Mouse (Mus musculus) ES-E14 (cell line): ENCODE measurements around the gene Ctdnep1. TPM values are rescaled to one million over a fixed set of nuclear protein-coding genes. Genes with fewer than 3 reads are reported as not detected.
A peak's percentile ranks its signal among the peaks of the same experiment; 100 is the strongest.

Experiments
- DNase-seq: peaks from one replicate; pipeline ENCODE4 v3.0.0-alpha.2; 2013; ENCODE audit warnings: low read depth, low spot score
- H3K27ac ChIP-seq: 2 replicates; pipeline ENCODE4 v1.5.1; 2012; ENCODE audit warnings: low read depth, mild to moderate bottlenecking, low read length, moderate library complexity, mixed read lengths; ENCODE audit not compliant: poor library complexity, insufficient read depth, severe bottlenecking
- H3K36me3 ChIP-seq: 2 replicates; pipeline ENCODE4 v1.6.1; 2012; ENCODE audit warnings: mild to moderate bottlenecking, low read length, moderate library complexity, mixed read lengths; ENCODE audit not compliant: control insufficient read depth, poor library complexity, insufficient read depth, severe bottlenecking
- H3K4me1 ChIP-seq, 2 experiments: fragments of 150-350 bp in 1 of 2; sonication (generic) in 1 of 2; 2 replicates each; pipeline ENCODE4 v1.6.1; 2012; ENCODE audit warnings: low read length in 2 of 2, mild to moderate bottlenecking in 1 of 2, mixed read lengths in 1 of 2; ENCODE audit not compliant: control insufficient read depth in 2 of 2, insufficient read depth in 2 of 2, poor library complexity in 1 of 2
- H3K4me3 ChIP-seq, 2 experiments: fragments of 150-350 bp in 1 of 2; sonication (generic) in 1 of 2; 2 replicates each; pipeline ENCODE4 v1.5.1; 2012; ENCODE audit warnings: low read length in 2 of 2, low read depth in 1 of 2, mild to moderate bottlenecking in 1 of 2, mixed read lengths in 1 of 2; ENCODE audit not compliant: insufficient read depth in 1 of 2, poor library complexity in 1 of 2, severe bottlenecking in 1 of 2
- H3K9ac ChIP-seq: 2 replicates; pipeline ENCODE4 v1.6.1; 2012; ENCODE audit warnings: low read depth, mild to moderate bottlenecking, low read length, mixed read lengths; ENCODE audit not compliant: poor library complexity, insufficient read depth, severe bottlenecking
- H3K9me3 ChIP-seq: fragments of 150-350 bp; sonication (generic); 2 replicates; pipeline ENCODE4 v1.6.1; 2012; ENCODE audit warnings: low read depth, mild to moderate bottlenecking, low read length; ENCODE audit not compliant: control insufficient read depth, insufficient read depth
- CHD2 ChIP-seq: IDR thresholded peaks from 2 replicates; pipeline ENCODE4 v1.6.1; 2014; ENCODE audit warnings: mild to moderate bottlenecking, low read depth, low read length, inconsistent platforms
- HCFC1 ChIP-seq: IDR thresholded peaks from 2 replicates; pipeline ENCODE4 v1.6.1; 2012; ENCODE audit warnings: low read length, inconsistent platforms, borderline replicate concordance; ENCODE audit not compliant: insufficient read depth
- MAFK ChIP-seq: IDR thresholded peaks from 2 replicates; pipeline ENCODE4 v1.6.1; 2014; ENCODE audit warnings: mild to moderate bottlenecking, low read depth, low read length, inconsistent platforms; ENCODE audit not compliant: insufficient read depth
- ZC3H11A ChIP-seq: IDR thresholded peaks from 2 replicates; pipeline ENCODE4 v1.6.1; 2012; ENCODE audit warnings: low read depth, mild to moderate bottlenecking, inconsistent platforms, low read length, borderline replicate concordance
- ZNF384 ChIP-seq: IDR thresholded peaks from 2 replicates; pipeline ENCODE4 v1.6.1; 2012; ENCODE audit warnings: low read depth, low read length, inconsistent platforms
- in situ Hi-C, 2 experiments: fragments of 600-800 bp; cut with MboI; formaldehyde crosslinking; loops; one replicate each; pipeline ENCODE4 v1.15.1; 2025; ENCODE audit warnings: low sequenced_read_pairs in 2 of 2, inconsistent platforms in 1 of 2; ENCODE audit not compliant: unreplicated experiment in 2 of 2
- total RNA-seq: library from RNA; depleted of rRNA; stranded (reverse); fragments of 300-350 nt; gene quantifications from 2 replicates; pipeline ENCODE4 v1.2.3, GENCODE M21; 2012

The Ctdnep1 gene
- total RNA-seq, 1 experiment, result 41.2 TPM

DNA sequence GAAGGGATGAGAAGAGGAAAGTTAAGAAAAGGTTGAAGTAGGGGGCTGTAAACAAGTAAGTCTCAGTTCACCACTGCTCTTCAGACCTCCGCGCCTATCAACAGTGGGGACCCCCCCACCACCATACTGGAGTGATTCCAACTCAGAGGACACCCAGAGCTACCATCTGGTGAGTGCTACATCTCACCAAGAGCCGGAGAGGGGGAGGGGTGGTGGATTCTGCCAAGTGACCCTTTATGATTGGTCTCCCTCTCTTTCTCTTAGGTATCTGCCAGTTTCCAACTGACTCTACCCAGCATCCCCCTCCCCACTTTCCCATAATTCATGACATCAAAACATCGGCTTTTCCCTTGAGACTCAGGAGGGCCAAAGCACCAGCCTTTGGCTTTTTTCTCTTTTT lies 40.0 kb upstream of the Ctdnep1 start:
- TF ChIP-seq ZNF384 (no peak), CHD2 (no peak), HCFC1 (no peak), MAFK (no peak), ZC3H11A (no peak)
- H3K9ac ChIP-seq, result no peak overlapping the region
- H3K9me3 ChIP-seq, result no peaks in the 10 kb centered on the region
- H3K4me3 ChIP-seq, result no peak overlapping the region
- in situ Hi-C loops, result no loop called here
- peaks cover 0 to 25% of the 10 kb centered on the region in 2 experiments; a peak in 2 of 4 replicates for H3K4me1 ChIP-seq
- H3K36me3 ChIP-seq, result no peaks in the 10 kb centered on the region; the same call in 1 of the 2 replicates
- no peak overlapping the region for H3K27ac ChIP-seq
- no peak for DNase-seq

DNA sequence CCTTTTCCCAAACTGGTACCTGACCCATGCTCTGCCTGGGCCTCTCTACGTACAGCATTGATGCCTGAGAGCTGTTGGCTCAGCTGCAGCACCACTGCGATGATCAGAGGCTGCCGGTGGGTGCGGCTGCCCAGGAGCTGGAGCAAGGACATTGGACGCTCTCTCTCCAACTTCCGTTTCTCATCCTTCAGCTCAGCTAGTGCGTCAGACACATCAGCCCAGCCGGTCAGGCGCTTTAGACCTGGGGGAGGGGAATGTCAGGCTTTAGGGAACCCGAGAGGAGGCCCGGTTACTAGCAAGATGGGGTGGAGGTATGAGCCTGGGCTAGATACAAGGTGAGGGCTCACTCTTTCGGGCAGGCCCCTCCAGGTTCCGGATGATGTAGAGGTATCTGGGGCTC lies 35.7 kb upstream of the Ctdnep1 start:
- H3K4me3 ChIP-seq, result no peak overlapping the region
- DNase-seq, result no peak
- H3K27ac ChIP-seq, result no peak overlapping the region
- no peaks in the 10 kb centered on the region; the same call in 1 of the 2 replicates for H3K36me3 ChIP-seq
- no peak for TF ChIP-seq MAFK
- TF ChIP-seq CHD2, result no peak
- TF ChIP-seq ZNF384, result no peak
- TF ChIP-seq ZC3H11A, result no peak
- TF ChIP-seq HCFC1, result no peak
- no peak overlapping the region for H3K9ac ChIP-seq
- no peaks in the 10 kb centered on the region for H3K9me3 ChIP-seq
- H3K4me1 ChIP-seq, result peaks cover 0 to 14% of the 10 kb centered on the region in 2 experiments; a peak in 1 of 4 replicates
- in situ Hi-C loops, result no loop called here

DNA sequence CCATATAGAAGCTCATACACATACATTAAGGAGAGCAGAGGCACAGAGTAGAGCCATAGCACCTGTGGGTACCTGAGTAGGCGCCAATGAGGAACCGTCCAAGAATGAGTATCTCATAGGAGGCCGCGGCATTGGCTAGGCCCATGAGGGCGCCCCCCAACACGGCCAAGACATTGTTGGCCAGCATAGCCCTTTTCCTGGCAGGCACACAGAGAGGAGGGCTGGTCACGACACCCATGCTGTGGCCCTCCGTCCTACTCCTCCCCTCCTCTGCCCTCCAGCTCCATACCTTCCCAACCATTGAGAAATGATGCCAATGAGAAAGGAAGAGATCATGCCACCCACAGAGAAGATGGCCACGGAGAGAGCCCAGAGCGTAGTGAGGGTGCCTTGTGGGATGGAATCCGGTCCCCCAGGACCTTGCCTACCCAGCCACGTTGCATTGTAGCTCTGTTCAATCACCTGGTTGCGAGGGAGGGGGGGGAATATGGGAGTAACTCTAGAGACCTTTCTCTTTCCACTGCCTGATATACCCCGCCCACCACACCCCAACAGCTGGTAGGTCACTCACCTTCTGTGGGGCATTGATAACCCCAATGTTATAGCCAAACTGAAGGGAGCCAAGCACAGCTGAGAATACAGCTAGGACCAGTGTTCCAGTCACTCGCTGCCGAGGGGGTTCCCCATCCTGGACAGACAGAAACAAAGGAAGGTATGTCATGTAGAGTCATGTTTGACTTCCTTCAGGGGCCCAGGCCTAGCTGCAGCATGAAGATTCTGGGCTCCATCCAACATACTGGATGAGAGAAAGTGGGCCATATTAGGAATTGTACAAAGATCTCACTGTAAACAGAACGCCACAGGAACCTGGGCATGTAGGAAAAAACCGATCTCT lies 34.7 kb upstream of the Ctdnep1 start:
- Histone ChIP-seq H3K36me3 (no peaks in the 10 kb centered on the region; the same call in 1 of the 2 replicates), H3K27ac (no peak overlapping the region), H3K9me3 (no peaks in the 10 kb centered on the region), H3K9ac (no peak overlapping the region), H3K4me1 (peaks cover 0 to 12% of the 10 kb centered on the region in 2 experiments; a peak in 1 of 4 replicates), H3K4me3 (no peak overlapping the region)
- in situ Hi-C loops, result no loop called here
- TF ChIP-seq CHD2 (no peak), ZC3H11A (no peak), HCFC1 (no peak), MAFK (no peak), ZNF384 (no peak)
- no peak for DNase-seq

DNA sequence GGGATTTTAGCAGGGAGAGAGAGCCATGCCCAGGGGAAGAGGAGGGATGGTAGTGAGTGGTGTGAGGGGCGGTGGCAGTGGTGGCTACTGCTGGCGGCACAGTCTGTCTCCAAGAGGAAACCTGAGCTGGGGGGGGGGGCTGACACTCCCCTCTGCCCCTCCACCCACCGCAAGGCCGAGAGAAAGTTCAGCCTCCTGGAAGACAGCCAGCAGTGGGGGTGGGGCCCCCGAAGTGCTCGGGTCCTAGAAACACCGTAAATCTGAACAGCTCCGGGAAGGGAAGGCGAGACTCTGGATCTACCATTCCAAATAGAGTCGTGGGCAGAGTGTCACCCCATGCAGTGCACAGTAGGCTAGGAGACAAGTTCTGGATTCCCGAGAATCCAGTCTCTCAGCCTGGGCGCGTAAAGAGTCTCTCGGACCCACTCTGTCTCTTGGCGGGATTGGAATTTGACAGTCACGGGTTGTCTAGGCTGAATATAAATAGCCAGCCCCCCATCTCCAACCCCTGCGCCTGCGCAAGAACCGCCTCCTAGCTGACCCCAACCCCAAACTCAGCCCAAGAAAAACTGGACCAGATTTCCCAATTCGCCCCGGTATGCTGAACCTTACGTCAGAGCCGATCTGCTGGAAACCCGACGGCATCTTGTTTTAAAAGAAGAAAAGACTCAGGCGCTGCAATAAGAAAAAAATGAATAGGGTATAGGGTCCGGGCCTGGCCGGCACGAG lies 33.5 kb upstream of the Ctdnep1 start:
- Histone ChIP-seq H3K4me3 (peak overlapping the region; percentile 58 to 89), H3K9ac (peak overlapping the region; percentile 35; the same call in 1 of the 2 replicates), H3K27ac (no peak overlapping the region), H3K4me1 (peaks cover 0 to 12% of the 10 kb centered on the region in 2 experiments; a peak in 1 of 4 replicates), H3K36me3 (no peaks in the 10 kb centered on the region; the same call in 1 of the 2 replicates), H3K9me3 (no peaks in the 10 kb centered on the region)
- no peak for DNase-seq
- in situ Hi-C loops, result no loop called here
- no peak for TF ChIP-seq ZC3H11A
- no peak for TF ChIP-seq MAFK
